Mouse (Mus musculus) myocyte (in vitro differentiated cells): ENCODE measurements around the gene Fcer1g. TPM values are rescaled to one million over a fixed set of nuclear protein-coding genes. Genes with fewer than 3 reads are reported as not detected.
A peak's percentile ranks its signal among the peaks of the same experiment; 100 is the strongest.

Experiments
- H3K27me3 ChIP-seq: one replicate; pipeline ENCODE4 v1.6.1; 2011; ENCODE audit not compliant: control insufficient read depth, insufficient read depth, insufficient read length
- H3K36me3 ChIP-seq: one replicate; pipeline ENCODE4 v1.6.1; 2011; ENCODE audit not compliant: control insufficient read depth, insufficient read depth
- H3K4me2 ChIP-seq: one replicate; pipeline ENCODE4 v1.6.1; 2011; ENCODE audit warnings: low read depth, control low read depth
- H3K4me3 ChIP-seq: one replicate; pipeline ENCODE4 v1.5.1; 2011; ENCODE audit warnings: mild to moderate bottlenecking, control low read depth, moderate library complexity
- H3K79me2 ChIP-seq: one replicate; pipeline ENCODE4 v1.6.1; 2011; ENCODE audit not compliant: control insufficient read depth, insufficient read depth
- H3ac ChIP-seq: one replicate; pipeline ENCODE4 v1.6.1; 2011; ENCODE audit not compliant: control insufficient read depth, insufficient read length
- CEBPB ChIP-seq: IDR thresholded peaks from 2 replicates; pipeline ENCODE4 v1.6.1; 2011; ENCODE audit warnings: mild to moderate bottlenecking, moderate library complexity; ENCODE audit not compliant: poor library complexity, insufficient read depth, severe bottlenecking
- E2F4 ChIP-seq: IDR thresholded peaks from one replicate; pipeline ENCODE4 v1.6.1; 2011; ENCODE audit warnings: mild to moderate bottlenecking, control low read depth, moderate library complexity; ENCODE audit not compliant: insufficient read depth
- MAX ChIP-seq: IDR thresholded peaks from one replicate; pipeline ENCODE4 v1.6.1; 2011; ENCODE audit warnings: low read depth, mild to moderate bottlenecking, control low read depth
- MYOD1 ChIP-seq, 3 experiments: IDR thresholded peaks; one replicate each; pipeline ENCODE4 v1.6.1; 2011; ENCODE audit warnings: control low read depth in 2 of 3, low read depth in 2 of 3, mild to moderate bottlenecking in 2 of 3, moderate library complexity in 1 of 3; ENCODE audit not compliant: insufficient read length in 2 of 3, control insufficient read depth in 1 of 3
- MYOG ChIP-seq, 3 experiments: IDR thresholded peaks; one replicate each; pipeline ENCODE4 v1.6.1; 2011; ENCODE audit warnings: control low read depth in 2 of 3, low read depth in 2 of 3, mild to moderate bottlenecking in 2 of 3; ENCODE audit not compliant: insufficient read length in 2 of 3, control insufficient read depth in 1 of 3, insufficient read depth in 1 of 3
- POLR2A ChIP-seq: IDR thresholded peaks from one replicate; pipeline ENCODE4 v1.6.1; 2011; ENCODE audit warnings: low read depth, mild to moderate bottlenecking, control low read depth, moderate library complexity; ENCODE audit not compliant: insufficient read length
- POLR2AphosphoS2 ChIP-seq: IDR thresholded peaks from one replicate; pipeline ENCODE4 v1.6.1; 2011; ENCODE audit warnings: low read depth, control low read depth; ENCODE audit not compliant: insufficient read length
- REST ChIP-seq: IDR thresholded peaks from one replicate; pipeline ENCODE4 v1.6.1; 2011; ENCODE audit warnings: mild to moderate bottlenecking, control low read depth, moderate library complexity; ENCODE audit not compliant: insufficient read depth, insufficient read length
- SRF ChIP-seq: IDR thresholded peaks from one replicate; pipeline ENCODE4 v1.6.1; 2011; ENCODE audit warnings: low read depth; ENCODE audit not compliant: control insufficient read depth, insufficient read length
- TCF12 ChIP-seq: IDR thresholded peaks from one replicate; pipeline ENCODE4 v1.6.1; 2011; ENCODE audit warnings: mild to moderate bottlenecking, control low read depth; ENCODE audit not compliant: poor library complexity, insufficient read depth, severe bottlenecking
- TCF3 ChIP-seq: IDR thresholded peaks from one replicate; pipeline ENCODE4 v1.6.1; 2011; ENCODE audit warnings: low read depth, control low read depth; ENCODE audit not compliant: insufficient read length
- USF1 ChIP-seq: IDR thresholded peaks from one replicate; pipeline ENCODE4 v1.6.1; 2011; ENCODE audit warnings: low read depth, mild to moderate bottlenecking, control low read depth, moderate library complexity
- polyA plus RNA-seq: library from polyadenylated mRNA; unstranded; fragments of >200 nt; fragmentation: generic; extraction: Trizol; gene quantifications from one replicate; pipeline ENCODE4 v1.2.1, GENCODE M21; 2012; ENCODE audit warnings: missing spikeins

The Fcer1g gene
- polyA plus RNA-seq, 1 experiment = not detected

GRCm38 (mm10) chr1:171184314-171184713 lies 49.9 kb downstream of the Fcer1g start:
- no peaks in the 10 kb centered on the region for H3K36me3 ChIP-seq
- H3ac ChIP-seq = no peak overlapping the region
- peak overlapping the region; percentile 78 for H3K4me2 ChIP-seq
- no peak overlapping the region for H3K4me3 ChIP-seq
- H3K79me2 ChIP-seq = no peaks in the 10 kb centered on the region
- H3K27me3 ChIP-seq = no peaks in the 10 kb centered on the region
- TF ChIP-seq REST (no peak), CEBPB (peak; percentile 89), USF1 (peak; percentile 4)

GRCm38 (mm10) chr1:171183620-171184019 lies 50.5 kb downstream of the Fcer1g start:
- TF ChIP-seq E2F4 (no peak), MYOD1 (IDR thresholded peaks at IDR 0.05; ENCODE audit: control insufficient read depth in 1 of 3, insufficient read length in 2 of 3, low read depth in 2 of 3) (no peak), USF1 (no peak), TCF3 (no peak), POLR2AphosphoS2 (no peak), CEBPB (no peak), POLR2A (no peak), MAX (no peak), TCF12 (no peak), MYOG (IDR thresholded peaks at IDR 0.05; ENCODE audit: control insufficient read depth in 1 of 3, insufficient read depth in 1 of 3, insufficient read length in 2 of 3, low read depth in 2 of 3) (no peak), SRF (no peak), REST (no peak)
- H3K4me3 ChIP-seq = no peak overlapping the region
- no peaks in the 10 kb centered on the region for H3K79me2 ChIP-seq
- peak overlapping the region; percentile 78 for H3K4me2 ChIP-seq
- no peaks in the 10 kb centered on the region for H3K27me3 ChIP-seq
- H3ac ChIP-seq = no peak overlapping the region
- H3K36me3 ChIP-seq = no peaks in the 10 kb centered on the region

- Histone ChIP-seq H3K27me3 (no peaks in the 10 kb centered on the region), H3K4me2 (no peak overlapping the region), H3K4me3 (no peak overlapping the region), H3K79me2 (no peaks in the 10 kb centered on the region), H3K36me3 (no peaks in the 10 kb centered on the region), H3ac (no peak overlapping the region)
- TF ChIP-seq CEBPB (no peak), POLR2A (no peak), USF1 (no peak), MAX (no peak), REST (no peak), MYOG (IDR thresholded peaks at IDR 0.05; ENCODE audit: control insufficient read depth in 1 of 3, insufficient read depth in 1 of 3, insufficient read length in 2 of 3, low read depth in 2 of 3) (no peak), MYOD1 (IDR thresholded peaks at IDR 0.05; ENCODE audit: control insufficient read depth in 1 of 3, insufficient read length in 2 of 3, low read depth in 2 of 3) (no peak), POLR2AphosphoS2 (no peak), SRF (no peak), E2F4 (no peak), TCF12 (no peak), TCF3 (no peak)
Measured at GRCm38 (mm10) chr1:171183025-171183424, 51.1 kb downstream of the Fcer1g start.

Other genes starting within 250 kb of the Fcer1g start
- 2.1 TPM for gene Fcgr4, start 215.4 kb downstream of the Fcer1g start, polyA plus RNA-seq
- gene Fcgr3, start 169.4 kb downstream of the Fcer1g start, polyA plus RNA-seq = 0.05 TPM
- 2.2 TPM for gene Cfap126, start 120.4 kb downstream of the Fcer1g start, polyA plus RNA-seq
- 169 TPM for gene Sdhc, start 83.8 kb downstream of the Fcer1g start, polyA plus RNA-seq
- 0.11 TPM for gene Mpz, start 83.7 kb downstream of the Fcer1g start, polyA plus RNA-seq
- gene Pcp4l1, start 38.1 kb downstream of the Fcer1g start, polyA plus RNA-seq = 0.05 TPM
- 0.06 TPM for gene Nr1i3, start 20.4 kb downstream of the Fcer1g start, polyA plus RNA-seq
- 49.4 TPM for gene Tomm40l, start 11.9 kb downstream of the Fcer1g start, polyA plus RNA-seq
- not detected for gene Apoa2, start 9.3 kb downstream of the Fcer1g start, polyA plus RNA-seq
- gene Adamts4, start 16.1 kb upstream of the Fcer1g start, polyA plus RNA-seq = 15.0 TPM
- 409 TPM for gene Ndufs2, start 17.0 kb upstream of the Fcer1g start, polyA plus RNA-seq
- 19.3 TPM for gene B4galt3, start 36.0 kb upstream of the Fcer1g start, polyA plus RNA-seq
- 11.7 TPM for gene Ppox, start 46.8 kb upstream of the Fcer1g start, polyA plus RNA-seq
- gene Usp21, start 53.6 kb upstream of the Fcer1g start, polyA plus RNA-seq = 21.0 TPM
- gene Ufc1, start 60.7 kb upstream of the Fcer1g start, polyA plus RNA-seq = 116 TPM
- 59.9 TPM for gene Dedd, start 94.8 kb upstream of the Fcer1g start, polyA plus RNA-seq
- gene Nit1, start 111.3 kb upstream of the Fcer1g start, polyA plus RNA-seq = 31.8 TPM
- gene Pfdn2, start 111.3 kb upstream of the Fcer1g start, polyA plus RNA-seq = 111 TPM
- not detected for gene Klhdc9, start 126.4 kb upstream of the Fcer1g start, polyA plus RNA-seq
- 0.08 TPM for gene Nectin4, start 135.7 kb upstream of the Fcer1g start, polyA plus RNA-seq
- gene Arhgap30, start 154.6 kb upstream of the Fcer1g start, polyA plus RNA-seq = 0.02 TPM
- 106 TPM for gene Usf1, start 176.9 kb upstream of the Fcer1g start, polyA plus RNA-seq
- gene Tstd1, start 184.5 kb upstream of the Fcer1g start, polyA plus RNA-seq = 0.41 TPM
- 24.2 TPM for gene F11r, start 203.2 kb upstream of the Fcer1g start, polyA plus RNA-seq